Mouse (Mus musculus): ENCODE measurements around the gene Tbc1d10b.
"Not testable (repeated sequence)": the region's sequence is repeated elsewhere in the genome, so short reads cannot be mapped to it uniquely, and the experiment has no call there.

DNA sequence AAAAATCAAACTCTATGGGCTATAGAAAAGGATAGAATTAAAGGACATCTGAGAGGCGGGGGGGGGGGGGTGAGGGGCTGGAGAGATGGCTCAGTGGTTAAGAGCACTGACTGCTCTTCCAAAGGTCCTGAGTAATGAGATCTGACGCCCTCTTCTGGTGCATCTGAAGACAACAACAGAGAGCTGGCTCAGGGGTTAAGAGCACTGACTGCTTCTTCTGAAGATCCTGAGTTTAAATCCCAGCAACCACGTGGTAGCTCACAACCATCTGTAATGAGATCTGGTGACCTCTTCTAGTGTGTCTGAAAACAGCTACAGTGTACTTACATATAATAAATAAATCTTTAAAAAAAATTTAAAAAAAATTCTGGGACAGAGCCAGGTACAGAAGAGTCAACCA, 26.5 kb downstream of the Tbc1d10b start:
- peak; percentile 15; the same call in 1 of the 2 replicates for TF ChIP-seq CTCF (IDR thresholded peaks at IDR 0.05)
- not testable (repeated sequence) for TF ChIP-seq EP300 (IDR thresholded peaks at IDR 0.05)

All from lung, postnatal 0 days (tissue).